Mouse (Mus musculus): Measurements from ENCODE around the gene Cd79a. TPM values are rescaled to one million over a fixed set of nuclear protein-coding genes. Genes with fewer than 3 reads are reported as not detected.

Cd79a gene
- polyA plus RNA-seq, 1 experiment from 2014 or later, result 0.33 TPM

DNA sequence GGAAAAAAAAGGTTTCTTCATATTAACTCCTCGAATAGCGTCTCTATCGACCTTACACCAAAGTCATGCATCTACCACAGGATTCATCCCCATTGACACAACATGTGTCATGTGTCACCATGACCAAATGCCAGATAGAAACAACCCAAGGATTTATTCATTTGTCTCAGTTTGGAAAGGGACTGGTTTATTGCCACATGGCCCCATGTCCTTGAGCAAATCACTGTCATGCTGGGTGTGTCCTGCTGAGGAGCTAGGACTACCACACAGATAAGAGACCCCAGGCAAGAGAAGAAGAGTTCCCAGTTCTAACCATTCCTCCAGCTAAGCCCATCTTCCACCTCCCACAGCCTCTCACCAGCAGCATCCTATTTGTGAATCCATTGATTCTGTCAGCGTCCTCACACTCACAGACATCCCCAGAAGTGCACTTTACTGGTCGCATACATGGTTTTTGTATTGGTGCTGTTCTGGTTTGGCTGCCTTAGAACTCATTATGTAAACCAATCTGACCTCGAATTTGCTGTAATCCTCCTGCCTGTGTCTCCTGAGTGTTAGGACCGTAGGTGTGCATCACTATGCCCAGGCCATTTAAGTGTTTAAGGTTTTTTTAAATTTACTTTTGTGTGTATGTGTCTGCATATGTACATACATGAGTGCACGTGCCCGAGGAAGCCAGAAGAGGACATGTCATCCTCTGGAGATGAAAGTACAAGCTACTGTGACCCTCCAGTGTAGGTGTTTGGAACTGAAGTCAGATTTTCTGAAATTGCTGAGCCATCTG, 14.6 kb upstream of the Cd79a start:
- Histone ChIP-seq H3K4me3 (ENCODE audit: low read depth, low read length) (no peak overlapping the region), H3K9me3 (ENCODE audit: control insufficient read depth, low read depth, low read length) (no peaks in the 10 kb centered on the region), H3K9ac (replicated peaks; ENCODE audit: low read depth, low read length) (no peak overlapping the region), H3K4me2 (replicated peaks; ENCODE audit: low read depth, low read length) (no peak overlapping the region), H3K27me3 (ENCODE audit: control insufficient read depth, insufficient read depth, low read length) (no peaks in the 10 kb centered on the region), H3K4me1 (ENCODE audit: control insufficient read depth, insufficient read depth, low read length) (peaks cover 20% of the 10 kb centered on the region), H3K27ac (ENCODE audit: low read length) (no peak overlapping the region), H3K36me3 (ENCODE audit: control insufficient read depth, insufficient read depth, low read length) (peaks cover 24% of the 10 kb centered on the region)
- WGBS, result 91% methylated on average over 9 of the region's 9 CpGs
- ATAC-seq (ENCODE audit: insufficient number of reproducible peaks, insufficient read depth, low FRiP score, low read depth), result no peak

DNA sequence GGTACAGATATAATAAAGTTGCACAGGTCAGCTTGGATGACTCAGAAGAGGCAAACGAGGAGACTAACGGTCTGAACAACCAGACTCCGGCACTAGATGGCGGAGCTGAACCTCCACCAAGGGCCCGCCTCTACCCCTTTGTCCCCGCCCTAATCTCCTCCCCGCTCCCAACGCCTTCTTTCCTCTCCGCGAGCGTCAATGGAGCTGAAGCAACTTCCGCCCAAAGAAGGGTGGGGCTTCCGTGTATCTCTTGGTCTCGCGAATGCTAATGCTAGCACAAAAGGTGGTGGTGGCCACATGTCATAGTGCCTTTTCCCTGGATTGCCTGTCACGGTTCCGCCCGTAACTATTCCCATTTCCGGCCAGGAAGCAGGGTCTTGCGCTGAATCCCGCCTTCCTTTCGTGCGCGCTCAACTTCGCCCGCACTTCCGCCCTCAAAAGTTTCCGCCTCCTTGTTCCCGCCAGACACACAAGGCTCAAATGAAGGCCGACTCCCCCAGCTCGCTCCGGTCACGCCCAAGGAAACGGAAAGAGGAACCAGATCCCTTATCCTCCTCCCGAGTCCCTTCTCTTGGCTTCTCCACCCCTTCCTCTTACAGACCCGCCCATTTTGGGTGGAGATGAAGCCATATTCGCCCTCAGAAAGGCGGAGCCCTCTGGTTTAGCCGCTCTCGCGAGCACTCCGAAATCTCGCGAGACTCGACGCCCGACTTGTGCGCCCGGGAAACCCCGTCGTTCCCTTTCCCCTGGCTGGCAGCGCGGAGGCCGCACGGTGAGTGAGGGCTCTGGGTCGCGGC, 13.1 kb upstream of the Cd79a start, which contains the start of gene Rps19:
Gene Rps19, plus strand, starts transcription at position 476 of the 797 bp plus-strand sequence.
- Histone ChIP-seq H3K4me1 (ENCODE audit: control insufficient read depth, insufficient read depth, low read length) (peaks cover 20% of the 10 kb centered on the region), H3K9ac (replicated peaks; ENCODE audit: low read depth, low read length) (peak within 1 kb of the TSS; percentile 100), H3K4me2 (replicated peaks; ENCODE audit: low read depth, low read length) (peak within 1 kb of the TSS; percentile 85), H3K9me3 (ENCODE audit: control insufficient read depth, low read depth, low read length) (no peaks in the 10 kb centered on the region), H3K36me3 (ENCODE audit: control insufficient read depth, insufficient read depth, low read length) (peaks cover 38% of the 10 kb centered on the region), H3K4me3 (ENCODE audit: low read depth, low read length) (peak within 1 kb of the TSS; percentile 99), H3K27me3 (ENCODE audit: control insufficient read depth, insufficient read depth, low read length) (no peaks in the 10 kb centered on the region), H3K27ac (ENCODE audit: low read length) (peak within 1 kb of the TSS; percentile 91)
- ATAC-seq (ENCODE audit: insufficient number of reproducible peaks, insufficient read depth, low FRiP score, low read depth), result peak; percentile 92
- WGBS, result under 1% methylated on average over 57 of the region's 57 CpGs

DNA sequence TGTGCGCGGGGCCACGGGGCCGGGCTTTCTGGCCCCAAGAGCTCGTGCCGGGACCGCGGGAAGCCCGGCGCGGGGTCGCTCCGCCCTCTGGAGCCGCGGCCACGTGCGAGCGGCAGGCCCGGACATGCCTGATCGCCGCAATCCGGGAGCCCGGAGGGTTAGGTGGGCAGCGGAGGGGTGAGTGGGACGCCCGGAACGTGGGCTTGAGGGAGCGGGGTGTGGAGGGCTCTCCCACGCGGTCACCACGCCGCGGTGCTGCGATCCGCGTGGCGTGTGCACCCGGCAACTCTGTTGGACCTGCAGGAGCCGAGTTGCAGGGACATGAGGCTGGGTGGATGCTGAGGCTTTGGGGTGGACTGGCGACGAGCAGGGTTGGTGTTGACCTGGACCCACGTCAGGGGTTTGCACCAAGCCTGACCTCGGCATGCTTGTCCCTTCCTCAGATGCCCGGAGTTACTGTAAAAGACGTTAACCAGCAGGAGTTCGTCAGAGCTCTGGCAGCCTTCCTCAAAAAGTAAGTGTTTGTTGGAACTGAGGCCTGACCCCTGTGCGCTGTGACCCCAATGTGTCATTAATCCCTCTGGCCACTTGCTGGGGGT, 12.4 kb upstream of the Cd79a start:
- no peaks in the 10 kb centered on the region for H3K27me3 ChIP-seq (ENCODE audit: control insufficient read depth, insufficient read depth, low read length)
- H3K4me3 ChIP-seq (ENCODE audit: low read depth, low read length), result peak overlapping the region; percentile 99
- peak; percentile 4; the same call in 1 of the 2 replicates for ATAC-seq (ENCODE audit: insufficient number of reproducible peaks, insufficient read depth, low FRiP score, low read depth)
- H3K36me3 ChIP-seq (ENCODE audit: control insufficient read depth, insufficient read depth, low read length), result peaks cover 45% of the 10 kb centered on the region
- no peaks in the 10 kb centered on the region for H3K9me3 ChIP-seq (ENCODE audit: control insufficient read depth, low read depth, low read length)
- H3K27ac ChIP-seq (ENCODE audit: low read length), result peak overlapping the region; percentile 91
- H3K4me2 ChIP-seq (replicated peaks; ENCODE audit: low read depth, low read length), result peak overlapping the region; percentile 85
- under 1% methylated on average over 47 of the region's 47 CpGs for WGBS
- H3K9ac ChIP-seq (replicated peaks; ENCODE audit: low read depth, low read length), result peak overlapping the region; percentile 100
- peaks cover 20% of the 10 kb centered on the region for H3K4me1 ChIP-seq (ENCODE audit: control insufficient read depth, insufficient read depth, low read length)

DNA sequence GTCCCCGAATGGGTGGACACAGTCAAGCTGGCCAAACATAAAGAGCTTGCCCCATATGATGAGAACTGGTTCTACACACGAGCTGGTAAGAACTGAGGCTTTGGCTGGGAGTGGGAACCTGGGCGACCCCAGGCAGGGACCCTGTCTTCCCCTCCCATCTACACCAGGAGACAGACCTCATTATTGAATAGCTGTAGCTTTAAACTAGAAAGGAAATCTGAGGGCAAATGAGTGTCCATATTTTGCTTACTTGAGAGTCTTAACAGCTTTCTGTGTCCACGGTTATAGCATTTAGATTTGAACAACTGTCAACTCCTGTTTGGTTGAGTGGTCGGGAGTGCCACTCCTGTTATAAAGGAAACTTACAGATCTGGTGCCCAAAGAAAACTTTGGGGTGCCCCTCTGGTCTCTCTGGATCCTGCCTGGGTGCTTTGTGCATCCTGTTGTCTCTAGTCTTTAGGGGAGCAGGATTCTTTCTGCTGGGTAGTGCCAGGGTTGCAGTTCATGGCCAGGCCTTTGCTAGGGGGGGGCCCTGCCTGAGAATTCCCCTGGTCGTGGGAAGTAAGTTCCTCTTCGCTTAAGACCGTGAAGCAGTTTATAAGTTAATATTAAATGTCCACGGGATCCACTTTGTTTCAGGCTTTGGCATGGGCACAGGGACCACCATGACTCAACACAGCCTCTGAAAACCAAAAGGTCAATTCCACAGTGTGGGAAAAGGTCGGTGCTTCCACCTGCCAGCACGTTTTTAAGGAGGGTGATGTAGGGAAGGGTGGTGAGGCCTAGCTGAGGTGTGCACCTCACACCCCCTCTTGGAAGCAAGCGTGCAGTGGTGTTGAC, 11.5 kb upstream of the Cd79a start:
- H3K27ac ChIP-seq (ENCODE audit: low read length), result no peak overlapping the region; the same call in 1 of the 2 replicates
- peak overlapping the region; percentile 99 for H3K4me3 ChIP-seq (ENCODE audit: low read depth, low read length)
- no peaks in the 10 kb centered on the region for H3K9me3 ChIP-seq (ENCODE audit: control insufficient read depth, low read depth, low read length)
- peaks cover 20% of the 10 kb centered on the region for H3K4me1 ChIP-seq (ENCODE audit: control insufficient read depth, insufficient read depth, low read length)
- no peak for ATAC-seq (ENCODE audit: insufficient number of reproducible peaks, insufficient read depth, low FRiP score, low read depth)
- no peaks in the 10 kb centered on the region for H3K27me3 ChIP-seq (ENCODE audit: control insufficient read depth, insufficient read depth, low read length)
- H3K36me3 ChIP-seq (ENCODE audit: control insufficient read depth, insufficient read depth, low read length), result peaks cover 52% of the 10 kb centered on the region
- 35% methylated on average over 12 of the region's 12 CpGs for WGBS
- H3K4me2 ChIP-seq (replicated peaks; ENCODE audit: low read depth, low read length), result peak overlapping the region; percentile 85
- H3K9ac ChIP-seq (replicated peaks; ENCODE audit: low read depth, low read length), result peak overlapping the region; percentile 100

DNA sequence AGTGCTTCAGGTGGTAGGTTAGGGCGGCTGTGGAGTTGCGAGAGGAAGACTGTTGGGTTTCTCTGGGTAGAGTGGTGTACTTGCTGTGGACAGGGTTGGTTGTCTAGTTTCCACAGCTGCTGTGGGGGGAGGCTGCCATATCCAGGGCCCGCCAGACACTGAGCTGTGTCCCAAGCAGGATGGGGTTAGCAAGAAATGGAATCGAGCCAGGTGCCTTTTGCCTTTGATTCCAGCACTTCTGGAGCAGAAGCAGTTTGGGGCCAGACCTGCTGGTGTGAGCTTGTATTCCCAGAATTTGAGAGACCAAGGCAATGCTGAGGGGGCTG, 10.9 kb upstream of the Cd79a start:
- Histone ChIP-seq H3K36me3 (ENCODE audit: control insufficient read depth, insufficient read depth, low read length) (peaks cover 57% of the 10 kb centered on the region), H3K9me3 (ENCODE audit: control insufficient read depth, low read depth, low read length) (no peaks in the 10 kb centered on the region), H3K27me3 (ENCODE audit: control insufficient read depth, insufficient read depth, low read length) (no peaks in the 10 kb centered on the region), H3K27ac (ENCODE audit: low read length) (no peak overlapping the region), H3K4me2 (replicated peaks; ENCODE audit: low read depth, low read length) (peak overlapping the region; percentile 85), H3K4me1 (ENCODE audit: control insufficient read depth, insufficient read depth, low read length) (peaks cover 20% of the 10 kb centered on the region), H3K9ac (replicated peaks; ENCODE audit: low read depth, low read length) (peak overlapping the region; percentile 100), H3K4me3 (ENCODE audit: low read depth, low read length) (peak overlapping the region; percentile 99)
- no peak for ATAC-seq (ENCODE audit: insufficient number of reproducible peaks, insufficient read depth, low FRiP score, low read depth)
- 60% methylated on average over 4 of the region's 4 CpGs for WGBS

DNA sequence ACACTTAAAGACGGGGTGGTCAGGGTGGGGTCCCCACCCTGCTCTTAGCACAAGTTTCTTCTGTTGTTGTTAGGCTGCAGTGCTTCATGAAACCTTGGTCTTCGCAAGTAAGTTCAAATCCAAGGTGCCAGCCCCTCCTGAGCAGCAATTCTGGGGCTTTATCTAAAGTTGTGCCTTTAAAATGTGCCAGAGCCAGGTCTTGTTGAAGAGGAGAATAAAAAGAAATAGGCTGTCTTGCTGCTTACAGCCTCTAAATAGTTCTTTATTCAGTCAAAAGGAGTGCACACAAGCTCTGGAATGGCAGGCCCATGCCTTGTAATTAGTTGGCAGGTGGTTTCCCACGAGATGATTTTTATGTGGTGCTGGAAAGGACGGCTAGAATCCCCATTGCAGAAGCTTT, 10.1 kb upstream of the Cd79a start:
- no peak overlapping the region for H3K27ac ChIP-seq (ENCODE audit: low read length)
- no peak for ATAC-seq (ENCODE audit: insufficient number of reproducible peaks, insufficient read depth, low FRiP score, low read depth)
- H3K4me3 ChIP-seq (ENCODE audit: low read depth, low read length), result 0 out of 2 replicates have a peak overlapping the region, but pooled peaks have one; percentile 99
- peak overlapping the region; percentile 100 for H3K9ac ChIP-seq (replicated peaks; ENCODE audit: low read depth, low read length)
- no peaks in the 10 kb centered on the region for H3K9me3 ChIP-seq (ENCODE audit: control insufficient read depth, low read depth, low read length)
- H3K4me1 ChIP-seq (ENCODE audit: control insufficient read depth, insufficient read depth, low read length), result peaks cover 20% of the 10 kb centered on the region
- H3K36me3 ChIP-seq (ENCODE audit: control insufficient read depth, insufficient read depth, low read length), result peaks cover 57% of the 10 kb centered on the region
- peak overlapping the region; percentile 85 for H3K4me2 ChIP-seq (replicated peaks; ENCODE audit: low read depth, low read length)
- no peaks in the 10 kb centered on the region for H3K27me3 ChIP-seq (ENCODE audit: control insufficient read depth, insufficient read depth, low read length)
- WGBS, result 71% methylated on average over 4 of the region's 4 CpGs

DNA sequence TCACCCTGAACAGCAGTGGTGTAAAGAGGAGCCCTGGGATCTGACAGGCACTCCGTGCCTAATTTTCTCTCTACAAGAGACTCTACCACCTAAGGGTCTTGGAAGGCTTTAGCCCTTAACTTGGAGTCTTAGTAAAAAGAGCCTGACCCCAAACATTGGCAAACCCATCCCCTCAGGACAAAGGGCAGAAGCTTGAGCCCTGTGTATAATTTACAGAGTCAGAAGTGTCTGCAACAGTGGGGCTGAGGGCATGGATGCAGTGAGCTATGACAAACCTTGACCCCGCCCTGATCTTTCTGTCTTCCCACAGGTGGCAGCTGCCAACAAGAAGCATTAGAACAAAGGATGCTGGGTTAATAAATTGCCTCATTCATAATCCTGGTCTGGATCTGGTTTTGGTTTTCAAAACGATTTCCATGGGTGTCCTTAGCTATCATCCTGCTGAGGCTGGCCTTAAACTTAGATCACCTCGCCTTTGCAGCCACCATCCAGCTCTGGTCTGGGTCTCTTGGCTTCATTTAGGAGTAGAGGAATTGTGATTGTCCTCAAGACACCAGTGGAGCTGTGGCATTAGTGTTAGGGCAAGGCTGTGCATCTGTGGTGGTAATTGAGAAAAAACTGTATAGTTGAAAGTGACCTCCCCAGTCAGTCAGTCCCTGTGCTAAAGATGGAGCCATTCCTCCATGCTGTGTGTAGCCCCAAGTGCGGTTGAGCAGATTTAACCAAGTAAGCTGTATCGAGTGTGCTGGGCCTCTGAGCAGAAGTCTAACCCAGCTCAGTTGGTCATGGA, 7.6 kb upstream of the Cd79a start:
- Histone ChIP-seq H3K9me3 (ENCODE audit: control insufficient read depth, low read depth, low read length) (no peaks in the 10 kb centered on the region), H3K4me1 (ENCODE audit: control insufficient read depth, insufficient read depth, low read length) (peaks cover 20% of the 10 kb centered on the region), H3K4me3 (ENCODE audit: low read depth, low read length) (no peak overlapping the region), H3K36me3 (ENCODE audit: control insufficient read depth, insufficient read depth, low read length) (peaks cover 57% of the 10 kb centered on the region), H3K4me2 (replicated peaks; ENCODE audit: low read depth, low read length) (no peak overlapping the region), H3K9ac (replicated peaks; ENCODE audit: low read depth, low read length) (no peak overlapping the region), H3K27me3 (ENCODE audit: control insufficient read depth, insufficient read depth, low read length) (no peaks in the 10 kb centered on the region), H3K27ac (ENCODE audit: low read length) (no peak overlapping the region)
- 72% methylated on average over 6 of the region's 6 CpGs for WGBS
- no peak for ATAC-seq (ENCODE audit: insufficient number of reproducible peaks, insufficient read depth, low FRiP score, low read depth)
